Mouse (Mus musculus) right cerebral cortex, adult 18-20 months (tissue): Measurements from ENCODE around the gene Gtsf1.

Experiments used
- DNase-seq: peaks from one replicate; pipeline ENCODE4 v3.0.0; 2022; ENCODE audit warnings: mixed read lengths

Gene Gtsf1

DNA sequence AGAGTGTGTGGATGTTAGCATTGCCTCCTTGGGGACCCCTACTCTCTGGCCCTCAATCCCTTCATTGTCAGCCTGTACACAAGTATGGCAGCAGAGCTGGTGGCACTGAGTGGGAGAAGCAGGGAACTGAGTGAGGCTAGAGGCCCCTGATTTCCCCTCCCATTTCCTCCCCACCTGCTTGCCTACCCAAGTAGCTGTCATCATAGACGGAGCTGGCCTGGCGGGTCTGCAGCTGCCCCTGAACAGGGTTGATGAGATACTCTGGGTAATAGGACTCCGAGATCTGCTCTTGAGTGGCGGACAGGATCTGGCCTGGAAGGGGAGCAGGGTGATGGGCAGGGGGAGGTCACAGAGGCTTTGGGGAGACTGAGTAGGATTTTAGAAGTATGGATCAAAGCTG, 74.1 kb downstream of the Gtsf1 start:
- no peak for DNase-seq

DNA sequence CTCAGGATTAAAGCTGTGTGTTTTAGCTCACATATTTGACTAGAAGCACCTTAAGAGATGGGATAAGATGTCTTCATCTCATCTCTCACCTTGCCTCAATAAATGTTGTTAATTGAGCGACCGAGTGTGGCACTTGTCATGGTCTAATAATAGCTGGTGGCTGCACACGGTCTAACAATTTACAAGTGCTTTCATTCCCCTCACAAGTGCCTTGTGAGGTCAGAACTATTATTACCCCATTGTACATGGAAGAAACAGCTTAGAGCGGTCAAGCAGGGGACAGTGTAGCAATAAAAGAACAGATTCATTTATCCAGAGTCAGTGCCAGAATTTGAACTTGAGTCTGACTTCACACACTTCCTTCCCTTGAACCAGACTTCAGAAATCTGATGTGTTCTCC, 74.8 kb downstream of the Gtsf1 start:
- no peak for DNase-seq

DNA sequence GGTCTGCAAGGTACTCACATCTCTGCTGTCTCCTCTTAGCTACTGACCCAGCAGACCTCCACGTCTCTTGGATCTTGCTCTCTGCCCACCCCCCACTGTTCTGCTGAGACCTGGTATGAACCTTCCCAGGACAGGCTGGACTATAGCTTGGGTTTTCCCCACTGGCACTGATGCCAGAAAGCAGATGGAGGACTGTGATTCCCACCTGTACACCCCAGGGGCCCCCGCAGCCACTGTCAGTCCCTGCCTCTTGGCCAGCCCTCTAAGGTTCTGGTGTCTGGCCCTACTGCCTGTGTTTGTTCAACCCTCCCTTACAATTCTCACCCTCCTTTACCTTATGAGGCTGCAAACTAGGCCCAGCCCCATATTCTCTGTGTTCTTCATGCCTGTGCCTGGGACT, 75.6 kb downstream of the Gtsf1 start:
- no peak for DNase-seq

DNA sequence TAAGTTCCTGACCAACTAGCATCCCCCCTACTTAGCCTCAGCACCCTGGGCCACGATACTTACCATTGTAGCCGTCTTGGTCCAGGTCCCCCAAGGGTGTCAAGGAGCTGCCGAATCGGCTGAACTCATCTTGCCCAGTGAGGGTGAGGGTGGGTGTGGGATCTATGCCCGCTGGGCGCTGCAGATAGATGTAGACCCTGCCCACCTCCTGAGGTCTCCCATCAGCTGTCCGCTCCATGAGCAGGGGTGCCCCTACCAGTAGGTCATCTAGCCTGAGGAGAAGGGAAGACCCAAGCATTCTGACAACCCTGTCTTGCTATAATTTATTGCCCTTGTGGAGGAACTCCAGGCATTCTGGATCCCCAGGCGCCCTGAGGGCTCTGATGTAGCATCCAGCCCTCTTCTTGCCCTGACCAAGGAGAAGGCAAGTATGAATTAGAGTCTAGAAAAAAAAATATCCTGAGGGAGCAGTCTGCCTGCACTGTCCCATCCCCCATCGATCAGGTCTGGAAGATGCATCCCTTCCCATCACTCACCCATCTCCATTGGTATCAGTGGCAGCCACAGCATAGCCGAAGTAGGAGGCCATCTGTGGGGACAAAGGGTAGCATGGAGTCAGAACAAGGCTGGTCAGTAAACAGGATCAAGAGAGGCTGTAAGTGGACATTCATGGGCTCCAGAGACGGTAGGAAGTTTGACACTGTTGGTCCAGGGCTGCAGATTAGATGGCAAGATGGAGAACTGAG, 76.6 kb downstream of the Gtsf1 start:
- DNase-seq: no peak

DNA sequence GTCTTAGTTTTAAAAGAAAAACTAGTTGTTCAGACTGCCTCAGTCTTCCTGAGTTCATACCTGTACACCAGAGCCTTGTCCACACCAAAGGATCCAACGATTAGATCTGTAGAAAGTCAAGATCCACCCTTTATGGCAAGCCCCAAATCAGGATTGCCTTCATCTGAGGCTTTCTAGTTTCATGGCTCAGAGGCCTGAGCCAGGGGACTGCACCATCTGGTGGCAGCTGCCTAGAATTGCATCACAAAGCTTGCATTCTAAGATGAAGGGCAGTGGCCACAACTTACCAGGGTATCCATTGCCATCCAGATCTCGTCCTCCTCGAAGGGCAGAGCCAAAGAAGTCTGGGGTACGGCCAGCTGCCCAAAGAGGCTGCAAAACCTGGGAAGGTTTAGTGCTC, 77.4 kb downstream of the Gtsf1 start:
- DNase-seq: no peak
